Mouse (Mus musculus) skeletal muscle tissue, adult 2 months (tissue): ENCODE measurements at regions not wholly inside any gene's neighbourhood (a gene's known extent, or its start where the extent isn't known, plus 50 kb on each side); places are given as distances from the start of the nearest gene placed in this dataset.
"Not testable (repeated sequence)": the region's sequence is repeated elsewhere in the genome, so short reads cannot be mapped to it uniquely, and the experiment has no call there.

Experiments
- DNase-seq: peaks from one replicate; pipeline ENCODE4 v3.0.0-alpha.2; 2012; ENCODE audit warnings: low read depth, low spot score

GRCm38 (mm10) chr13:82058131-82058731, 275.4 kb downstream of the Cetn3 start:
- peak; percentile 43 for DNase-seq

GRCm38 (mm10) chr13:82058872-82059271, 276.0 kb downstream of the Cetn3 start:
- peak; percentile 56 for DNase-seq

- peak; percentile 37 for DNase-seq
These were observed 276.6 kb downstream of the Cetn3 start for GRCm38 (mm10) chr13:82059498-82059897.

DNA sequence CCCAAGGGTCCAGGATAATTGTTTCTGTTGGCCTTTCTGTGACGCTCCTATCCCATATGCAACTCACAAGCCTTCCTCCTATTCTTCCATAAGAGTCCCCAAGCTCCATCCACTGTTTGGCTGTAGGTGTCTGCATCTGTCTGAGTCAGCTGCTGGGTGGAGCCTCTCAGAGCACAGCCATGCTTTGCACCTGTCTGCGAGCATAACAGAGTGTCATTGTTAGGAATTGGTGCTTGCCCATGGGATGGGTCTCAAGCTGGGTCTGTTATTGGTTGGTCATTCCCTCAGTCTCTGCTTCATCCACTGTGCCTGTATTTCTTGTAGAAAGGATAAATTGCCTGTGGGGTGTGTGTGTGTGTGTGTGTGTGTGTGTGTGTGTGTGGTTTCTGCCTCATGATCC, 281.0 kb downstream of the Cetn3 start:
- DNase-seq, result not testable (repeated sequence)

DNA sequence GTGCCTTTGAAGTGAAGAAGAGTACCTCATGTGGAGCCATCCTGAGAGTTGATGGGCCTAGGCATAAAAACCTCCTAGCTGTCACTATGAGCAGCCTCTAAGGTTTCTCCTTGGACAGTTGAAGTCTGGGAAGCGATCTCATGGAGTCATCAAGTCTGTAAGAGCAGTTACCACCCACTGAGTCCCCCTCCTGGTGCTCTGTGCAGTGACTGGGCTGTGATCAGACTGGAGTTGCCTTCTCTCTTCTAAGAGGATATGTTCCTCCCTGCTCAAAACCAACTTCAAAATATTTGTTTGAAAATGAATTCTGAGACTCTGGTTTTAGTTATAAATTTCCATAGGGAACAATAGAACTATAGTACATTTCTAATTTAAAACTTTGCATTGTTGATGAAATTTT, 283.3 kb downstream of the Cetn3 start:
- no peak for DNase-seq

- DNase-seq, result no peak
These were observed 283.9 kb downstream of the Cetn3 start for GRCm38 (mm10) chr13:82066674-82067270.

DNA sequence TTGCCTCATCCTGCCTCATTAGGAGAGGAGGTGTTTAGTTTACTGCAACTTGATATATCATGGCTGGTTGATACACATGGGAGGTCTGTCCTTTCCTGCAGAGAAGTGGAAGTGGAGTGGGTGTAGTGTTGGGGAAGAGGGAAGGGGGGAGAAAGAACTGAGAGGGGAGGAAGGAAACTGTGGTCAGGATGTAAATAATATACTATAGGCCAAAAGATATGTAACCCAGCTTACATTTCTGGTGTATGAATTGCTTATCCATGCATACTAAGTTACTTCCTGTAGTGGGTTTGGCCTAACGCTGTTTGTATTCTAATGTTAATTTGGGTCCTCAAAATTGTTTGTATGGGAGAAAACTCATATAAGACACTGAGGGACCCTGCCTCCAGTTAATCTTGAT, 289.6 kb downstream of the Cetn3 start:
- no peak for DNase-seq

DNA sequence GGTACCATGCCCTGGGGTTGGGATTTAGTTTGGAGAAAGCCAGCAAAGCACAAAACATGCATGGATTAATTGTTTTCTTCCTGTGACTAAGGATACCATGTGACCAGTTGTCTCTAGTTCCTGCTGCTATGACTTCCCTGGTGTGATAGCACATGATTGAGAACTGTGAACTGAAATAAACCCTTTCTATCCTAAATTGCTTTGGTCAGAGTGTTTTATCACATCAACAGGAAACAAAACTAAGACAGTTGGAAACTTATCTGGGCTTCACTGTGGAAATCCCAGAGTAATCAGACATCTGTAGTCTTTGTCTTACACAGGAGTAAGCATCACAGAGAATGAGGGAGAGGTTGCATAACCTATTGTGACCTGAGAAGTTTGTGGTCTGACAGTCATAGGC, 290.5 kb downstream of the Cetn3 start:
- DNase-seq, result no peak

GRCm38 (mm10) chr13:82081375-82081774, 298.5 kb downstream of the Cetn3 start:
- DNase-seq, result no peak

DNA sequence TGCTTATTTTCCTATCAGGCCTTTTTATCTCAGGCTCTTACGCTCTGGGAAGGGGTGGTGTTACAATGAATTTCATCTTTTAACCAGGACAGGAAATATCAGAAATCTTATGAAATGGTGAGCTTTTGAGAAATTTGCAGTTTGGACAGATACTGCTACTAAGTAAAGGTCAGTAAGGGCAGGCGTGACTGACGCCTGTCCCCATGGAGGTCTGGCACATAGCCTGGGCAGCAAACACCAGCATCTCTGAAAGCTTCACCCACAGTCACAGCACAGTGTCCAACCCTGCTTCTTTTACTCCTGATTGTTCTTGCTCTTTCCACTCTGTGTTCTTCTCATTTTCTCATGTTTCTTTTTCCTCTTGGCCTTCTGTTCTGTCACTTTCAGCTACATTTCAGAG, 304.8 kb downstream of the Cetn3 start:
- DNase-seq, result peak; percentile 4

GRCm38 (mm10) chr13:82092186-82092585, 309.3 kb downstream of the Cetn3 start:
- DNase-seq, result no peak

GRCm38 (mm10) chr13:82106032-82106431, 323.2 kb downstream of the Cetn3 start:
- DNase-seq, result no peak

- DNase-seq, result no peak
These were observed 347.2 kb downstream of the Cetn3 start for GRCm38 (mm10) chr13:82129777-82130735.
